Mouse (Mus musculus) bone marrow, adult 2 months (tissue): Measurements from ENCODE around the gene Tprkb. TPM values are rescaled to one million over a fixed set of nuclear protein-coding genes. Genes with fewer than 3 reads are reported as not detected.
"Not testable (repeated sequence)": the region's sequence is repeated elsewhere in the genome, so short reads cannot be mapped to it uniquely, and the experiment has no call there.

Experiments used
- H3K27ac ChIP-seq: fragments of 200-500 bp; 2 replicates; pipeline ENCODE4 v1.5.1; 2012; ENCODE audit warnings: low read depth, mild to moderate bottlenecking, control low read depth, inconsistent platforms, low read length; ENCODE audit not compliant: control insufficient read depth, poor library complexity, insufficient read depth
- H3K4me1 ChIP-seq: fragments of 200-500 bp; 2 replicates; pipeline ENCODE4 v1.6.1; 2011; ENCODE audit warnings: low read length; ENCODE audit not compliant: control insufficient read depth, insufficient read depth
- H3K4me3 ChIP-seq: fragments of 200-500 bp; replicated peaks from 2 replicates; pipeline ENCODE3; 2011; ENCODE audit warnings: mild to moderate bottlenecking, low read depth, low read length, control low read depth; ENCODE audit not compliant: control insufficient read depth
- CTCF ChIP-seq: fragments of 200-500 bp; IDR thresholded peaks from 2 replicates; pipeline ENCODE4 v1.5.1; 2011; ENCODE audit warnings: low read length, control low read depth; ENCODE audit not compliant: control insufficient read depth, insufficient read depth
- POLR2A ChIP-seq: fragments of 200-500 bp; IDR thresholded peaks from 2 replicates; pipeline ENCODE4 v1.6.1; 2011; ENCODE audit warnings: low read depth, mild to moderate bottlenecking, control low read depth, low read length, borderline replicate concordance; ENCODE audit not compliant: control insufficient read depth
- WGBS: fragments of 180-500 bp; shearing (Covaris S2); methylation state at CpG from one replicate; pipeline ENCODE4 v1.1.7; 2018; 5-methylcytosine and 5-hydroxymethylcytosine counted together
- polyA plus RNA-seq: library from polyadenylated mRNA; stranded (reverse); fragments of >200 nt; gene quantifications from 2 replicates; pipeline ENCODE4 v1.2.4, GENCODE M21; 2011; ENCODE audit warnings: low replicate concordance; ENCODE audit not compliant: missing spikeins, insufficient read depth, insufficient read length

Gene Tprkb
- polyA plus RNA-seq, 1 experiment: 10.1 TPM

DNA sequence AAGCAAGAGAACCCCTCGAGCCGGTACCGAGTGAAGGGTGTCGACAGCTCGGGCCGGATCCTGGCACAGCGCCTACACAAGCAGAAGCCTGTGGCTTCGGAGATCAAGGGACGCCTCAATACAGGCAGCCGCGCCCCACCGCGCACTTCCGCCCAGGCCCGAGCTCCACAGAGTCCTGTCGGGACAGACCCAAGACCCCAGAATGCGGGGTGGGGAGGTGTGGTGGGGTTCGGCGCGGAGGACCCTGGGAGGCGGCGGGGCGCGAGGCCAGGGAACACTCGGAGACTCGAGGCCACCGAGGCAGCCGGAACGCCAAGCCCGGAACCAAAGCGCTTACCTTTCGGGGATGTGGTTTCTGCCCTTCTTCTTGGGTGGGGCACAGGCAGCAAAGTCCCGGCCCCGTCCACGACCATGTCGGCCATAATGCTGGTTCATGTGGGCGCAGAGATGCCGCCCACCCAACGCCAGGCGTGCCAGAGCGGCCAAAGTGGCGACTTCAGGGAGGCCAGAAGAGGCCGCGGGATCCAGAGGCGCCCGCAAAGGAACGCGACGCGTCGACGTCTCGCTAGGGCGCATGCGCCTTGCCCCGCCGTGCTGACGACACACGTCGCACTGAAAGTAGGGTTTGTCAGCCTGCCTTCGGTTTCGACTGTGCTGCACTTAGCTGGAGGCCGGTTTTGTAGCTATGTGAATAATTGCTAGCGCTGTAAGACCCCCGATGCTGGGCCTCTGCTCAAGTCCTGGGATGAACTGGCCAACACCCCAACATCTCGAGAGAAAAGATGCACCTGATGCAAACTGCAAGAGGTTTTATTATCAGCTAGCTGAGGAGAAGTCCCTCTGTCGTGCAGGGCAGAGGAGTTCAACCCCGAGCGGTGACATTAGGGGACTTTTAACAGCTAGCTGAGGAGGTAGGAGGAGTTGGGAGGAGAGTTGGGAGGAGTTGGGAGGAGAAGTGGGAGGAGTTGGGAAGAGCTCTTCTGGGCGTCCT, 49.7 kb downstream of the Tprkb start, which contains the start of gene Dusp11:
Gene Dusp11, minus strand, starts transcription at position 567 of the 991 bp plus-strand sequence.
- WGBS: under 1% methylated on average over 70 of the region's 70 CpGs
- peak within 1 kb of the TSS; percentile 95 for H3K4me3 ChIP-seq
- H3K4me1 ChIP-seq: peaks cover 1% of the 10 kb centered on the region; the same call in 1 of the 2 replicates
- H3K27ac ChIP-seq: peak within 1 kb of the TSS; percentile 98
- no peak for TF ChIP-seq CTCF
- TF ChIP-seq POLR2A: peak; percentile 64; the same call in 1 of the 2 replicates

DNA sequence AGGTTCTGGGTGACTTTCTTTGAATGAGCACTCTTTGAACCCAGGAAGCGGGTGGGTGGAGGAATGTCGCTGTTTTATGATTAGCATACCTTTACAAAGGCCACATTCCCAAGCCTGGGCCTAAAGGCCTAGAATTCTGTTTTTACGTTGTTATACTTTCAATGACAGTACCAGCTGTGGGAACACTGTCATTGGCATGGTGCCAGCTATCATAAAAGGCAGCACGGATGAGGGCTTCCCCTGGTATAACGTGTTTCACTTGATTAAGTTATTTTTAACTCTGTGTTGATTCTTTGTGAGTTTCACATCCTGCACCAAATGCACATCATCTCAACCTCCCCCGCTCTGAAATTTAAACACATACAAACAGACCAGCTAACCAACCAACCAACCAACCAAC, 54.4 kb downstream of the Tprkb start:
- H3K27ac ChIP-seq: peak overlapping the region; percentile 71; the same call in 1 of the 2 replicates
- WGBS: 46% methylated on average over 6 of the region's 6 CpGs

DNA sequence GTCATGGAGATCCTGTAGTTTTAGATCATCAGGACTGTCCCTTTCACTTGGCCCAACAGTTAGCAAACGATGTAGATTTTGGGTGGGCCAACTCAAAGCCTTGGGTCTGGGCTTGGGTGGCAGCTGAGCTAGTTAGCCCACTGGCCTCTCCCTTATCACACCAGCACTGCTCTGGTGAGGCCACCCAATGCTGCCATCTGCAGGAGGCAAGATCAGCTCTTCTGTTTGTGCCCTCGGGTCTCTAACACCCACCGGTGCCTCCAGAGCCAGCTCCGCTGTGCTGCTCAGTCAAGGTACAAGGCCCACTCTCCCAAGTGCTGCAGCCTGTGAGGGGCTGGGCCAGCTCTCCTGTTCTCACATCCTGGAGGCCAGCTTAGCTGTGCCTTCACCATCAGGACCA, 55.0 kb downstream of the Tprkb start:
- H3K27ac ChIP-seq: peak overlapping the region; percentile 71
- 57% methylated on average over 4 of the region's 4 CpGs for WGBS
- no peak overlapping the region for H3K4me3 ChIP-seq
- TF ChIP-seq CTCF (peak; percentile 57; the same call in 1 of the 2 replicates), POLR2A (peak; percentile 22; the same call in 1 of the 2 replicates)
- peaks cover 4% of the 10 kb centered on the region; the same call in 1 of the 2 replicates for H3K4me1 ChIP-seq

More for the DNA sequence above, 54.4 kb downstream of the Tprkb start:
- H3K4me3 ChIP-seq, H3K4me1 ChIP-seq: not testable (repeated sequence)

DNA sequence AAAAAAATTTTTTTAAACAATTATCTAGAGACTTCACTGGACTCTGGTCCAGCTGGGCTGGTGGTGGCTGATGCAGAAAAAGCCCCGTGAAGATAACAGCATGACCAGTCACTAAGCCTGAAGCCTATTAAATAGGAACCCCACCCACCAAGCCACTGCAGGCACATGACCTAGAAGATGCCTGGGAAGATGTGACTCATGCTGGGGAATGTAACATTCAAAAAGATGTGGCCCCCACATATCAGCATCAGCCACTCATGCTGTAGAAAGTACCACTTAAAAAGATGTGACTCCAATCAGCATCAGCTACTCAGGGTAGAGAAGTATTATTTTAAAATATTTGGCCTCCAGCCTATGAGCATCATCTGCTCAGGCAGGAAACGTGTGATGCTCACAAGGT, 58.2 kb downstream of the Tprkb start:
- Histone ChIP-seq H3K27ac (no peak overlapping the region), H3K4me1 (peaks cover 4% of the 10 kb centered on the region; the same call in 1 of the 2 replicates), H3K4me3 (no peak overlapping the region)
- no peak for TF ChIP-seq POLR2A
- no peak for TF ChIP-seq CTCF
- WGBS: 42% methylated on average over 2 of the region's 2 CpGs

DNA sequence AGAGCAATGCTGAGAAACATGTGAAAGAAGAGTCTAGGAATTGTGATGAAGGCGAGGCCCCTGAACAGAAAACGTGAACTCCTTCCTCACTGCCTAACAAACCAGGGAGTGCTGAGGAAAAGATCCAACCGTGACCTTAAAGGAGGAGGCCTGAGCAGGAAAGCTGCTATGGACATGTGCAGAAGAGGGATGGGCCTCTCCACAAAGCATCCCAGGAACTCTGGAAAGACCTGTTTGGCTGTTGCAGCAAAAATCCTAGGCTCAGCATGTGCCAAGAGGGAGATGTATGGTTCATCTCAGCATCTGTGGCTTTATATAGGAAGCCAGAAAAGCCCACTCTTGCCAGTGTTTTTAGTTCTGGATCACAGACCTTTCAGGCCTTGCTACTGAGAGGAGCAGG, 61.0 kb downstream of the Tprkb start:
- no peak overlapping the region for H3K27ac ChIP-seq
- 81% methylated on average over 3 of the region's 3 CpGs for WGBS
- no peak overlapping the region for H3K4me3 ChIP-seq
- no peak for TF ChIP-seq POLR2A
- TF ChIP-seq CTCF: no peak
- H3K4me1 ChIP-seq: no peaks in the 10 kb centered on the region

DNA sequence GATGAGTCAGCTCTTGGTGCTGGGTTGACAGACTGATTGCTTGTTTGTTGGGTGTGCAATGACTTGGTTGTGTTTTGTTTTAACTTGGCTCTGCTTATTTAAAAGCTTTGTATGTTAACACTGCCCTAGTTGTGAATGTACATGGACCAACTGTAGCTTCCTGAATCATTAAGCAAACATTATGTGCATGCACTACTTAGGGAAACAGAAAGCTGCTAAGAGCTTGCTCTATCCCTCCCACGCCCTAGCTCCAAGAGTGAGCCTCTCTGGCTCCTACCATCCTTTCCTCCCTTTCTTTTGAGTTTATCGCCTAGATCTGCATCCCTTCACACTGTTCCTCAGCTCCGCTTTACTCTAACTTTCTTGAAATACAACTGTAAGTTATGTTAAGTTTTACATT, 61.7 kb downstream of the Tprkb start:
- 82% methylated on average over 3 of the region's 3 CpGs for WGBS
- TF ChIP-seq POLR2A: no peak
- TF ChIP-seq CTCF: no peak
- H3K4me3 ChIP-seq: no peak overlapping the region
- H3K27ac ChIP-seq: no peak overlapping the region
- H3K4me1 ChIP-seq: no peaks in the 10 kb centered on the region

DNA sequence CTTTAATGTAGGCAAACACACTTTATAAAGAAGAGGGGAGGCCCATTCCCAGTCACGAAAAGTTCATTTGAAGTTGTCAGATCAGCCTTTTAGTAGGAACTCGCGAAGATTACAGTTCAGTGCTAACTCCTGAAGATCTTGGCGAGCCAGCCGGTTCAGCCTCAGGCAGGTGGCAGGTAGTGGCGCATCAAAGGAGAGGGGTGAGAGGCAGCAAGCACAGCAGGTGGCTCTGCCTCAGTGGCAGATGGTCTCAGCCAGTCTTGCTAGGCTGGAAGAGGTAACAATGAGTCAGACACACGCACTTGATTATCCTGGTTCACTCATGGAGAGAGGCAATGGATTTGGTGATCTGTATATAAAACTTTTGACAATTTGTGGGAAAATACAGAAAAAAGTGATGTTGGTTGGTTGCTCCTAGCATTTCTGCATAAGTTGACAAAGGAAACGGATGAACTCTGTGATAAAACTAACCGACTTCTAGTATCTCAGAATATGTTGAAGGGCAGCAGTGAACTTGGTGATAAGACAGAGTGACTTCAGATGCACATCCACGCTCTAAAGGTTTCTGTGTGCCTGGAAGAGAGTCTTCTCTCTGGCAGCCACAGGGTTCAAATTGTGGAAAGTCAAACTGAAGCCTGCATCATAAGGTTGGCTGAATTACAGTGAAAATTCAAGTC, 63.4 kb downstream of the Tprkb start:
- Histone ChIP-seq H3K4me3 (no peak overlapping the region), H3K27ac (no peak overlapping the region), H3K4me1 (no peaks in the 10 kb centered on the region)
- no peak for TF ChIP-seq CTCF
- no peak for TF ChIP-seq POLR2A
- WGBS: 66% methylated on average over 10 of the region's 10 CpGs

DNA sequence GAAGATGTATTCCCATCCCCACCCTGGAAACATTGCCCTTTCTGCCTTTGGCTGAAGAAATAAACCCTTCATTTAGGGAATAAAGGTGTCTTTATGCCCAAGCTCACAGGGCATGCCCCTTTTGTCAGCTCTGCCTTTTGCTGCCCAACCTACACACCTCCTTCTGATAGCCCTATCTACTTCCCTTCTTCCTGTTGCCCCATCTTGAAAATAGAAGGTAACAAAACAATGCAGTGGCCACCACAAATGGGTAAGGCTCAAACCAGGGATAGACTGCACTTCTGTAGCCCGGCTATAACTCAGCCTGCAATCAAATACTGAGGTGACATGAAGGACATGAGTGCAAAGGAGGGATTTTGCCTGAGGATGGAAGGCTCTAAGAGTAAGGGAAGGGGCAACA, 64.1 kb downstream of the Tprkb start:
- no peak for TF ChIP-seq POLR2A
- no peak for TF ChIP-seq CTCF
- WGBS: 80% methylated on average over 1 of the region's 1 CpGs
- Histone ChIP-seq H3K4me3 (no peak overlapping the region), H3K27ac (no peak overlapping the region), H3K4me1 (no peaks in the 10 kb centered on the region)
